Mouse (Mus musculus): ENCODE results near the gene Gm10197.

- peak; percentile 89 for TF ChIP-seq CTCF (IDR thresholded peaks at IDR 0.05; ENCODE audit: control insufficient read depth, insufficient read depth, insufficient read length)
- TF ChIP-seq MAX (IDR thresholded peaks at IDR 0.05): no peak
- TF ChIP-seq MYOG (IDR thresholded peaks at IDR 0.05; ENCODE audit: control insufficient read depth, extremely low read depth, insufficient read length): no peak
- TF ChIP-seq MYOD1 (IDR thresholded peaks at IDR 0.05; ENCODE audit: control insufficient read depth, insufficient read length, low read depth): no peak
Observed at GRCm38 (mm10) chr19:53329221-53329991, 42.2 kb downstream of the Gm10197 start.

Measured in C2C12 (cell line).